Mouse (Mus musculus): ENCODE measurements around the gene Cstf1. TPM values are rescaled to one million over a fixed set of nuclear protein-coding genes. Genes with fewer than 3 reads are reported as not detected.

Cstf1 gene
- polyA plus RNA-seq, 1 experiment from 2014 or later = 19.4 TPM

GRCm38 (mm10) chr2:172363176-172363575, 7.3 kb upstream of the Cstf1 start:
- H3K9ac ChIP-seq (ENCODE audit: low read depth, low read length) = no peak overlapping the region
- no peak for ATAC-seq
- no peak overlapping the region for H3K4me2 ChIP-seq (replicated peaks; ENCODE audit: low read depth)
- H3K4me3 ChIP-seq (ENCODE audit: low read depth, low read length) = no peak overlapping the region
- TF ChIP-seq CTCF (IDR thresholded peaks at IDR 0.05; ENCODE audit: low read depth) = no peak
- H3K27me3 ChIP-seq (replicated peaks; ENCODE audit: control insufficient read depth, insufficient read depth, low read length) = no peaks in the 10 kb centered on the region
- H3K36me3 ChIP-seq (ENCODE audit: control insufficient read depth, insufficient read depth) = peaks cover 75% of the 10 kb centered on the region
- no peaks in the 10 kb centered on the region for H3K9me3 ChIP-seq (ENCODE audit: control insufficient read depth)
- H3K4me1 ChIP-seq (replicated peaks; ENCODE audit: control insufficient read depth, insufficient read depth, low read length) = no peaks in the 10 kb centered on the region
- H3K27ac ChIP-seq (ENCODE audit: low read depth, low read length) = no peak overlapping the region
- WGBS = 87% methylated on average over 7 of the region's 7 CpGs

GRCm38 (mm10) chr2:172371258-172371657, 777 bp downstream of the Cstf1 start:
- Histone ChIP-seq H3K27me3 (replicated peaks; ENCODE audit: control insufficient read depth, insufficient read depth, low read length) (no peaks in the 10 kb centered on the region), H3K4me2 (replicated peaks; ENCODE audit: low read depth) (peak overlapping the region; percentile 84), H3K9ac (ENCODE audit: low read depth, low read length) (peak overlapping the region; percentile 87), H3K9me3 (ENCODE audit: control insufficient read depth) (no peaks in the 10 kb centered on the region), H3K27ac (ENCODE audit: low read depth, low read length) (0 out of 2 replicates have a peak overlapping the region, but pooled peaks have one; percentile 75), H3K36me3 (ENCODE audit: control insufficient read depth, insufficient read depth) (peaks cover 45% of the 10 kb centered on the region), H3K4me3 (ENCODE audit: low read depth, low read length) (peak overlapping the region; percentile 95), H3K4me1 (replicated peaks; ENCODE audit: control insufficient read depth, insufficient read depth, low read length) (no peaks in the 10 kb centered on the region)
- no peak for ATAC-seq
- no peak for TF ChIP-seq CTCF (IDR thresholded peaks at IDR 0.05; ENCODE audit: low read depth)
- under 1% methylated on average over 11 of the region's 11 CpGs for WGBS

GRCm38 (mm10) chr2:172376551-172376950, 6.1 kb downstream of the Cstf1 start:
- TF ChIP-seq CTCF (IDR thresholded peaks at IDR 0.05; ENCODE audit: low read depth) = no peak
- no peak overlapping the region for H3K4me2 ChIP-seq (replicated peaks; ENCODE audit: low read depth)
- H3K9me3 ChIP-seq (ENCODE audit: control insufficient read depth) = no peaks in the 10 kb centered on the region
- no peaks in the 10 kb centered on the region for H3K4me1 ChIP-seq (replicated peaks; ENCODE audit: control insufficient read depth, insufficient read depth, low read length)
- no peak overlapping the region for H3K27ac ChIP-seq (ENCODE audit: low read depth, low read length)
- H3K27me3 ChIP-seq (replicated peaks; ENCODE audit: control insufficient read depth, insufficient read depth, low read length) = no peaks in the 10 kb centered on the region
- ATAC-seq = no peak
- H3K36me3 ChIP-seq (ENCODE audit: control insufficient read depth, insufficient read depth) = peaks cover 85% of the 10 kb centered on the region
- no peak overlapping the region for H3K4me3 ChIP-seq (ENCODE audit: low read depth, low read length)
- H3K9ac ChIP-seq (ENCODE audit: low read depth, low read length) = no peak overlapping the region
- 90% methylated on average over 4 of the region's 4 CpGs for WGBS

- no peaks in the 10 kb centered on the region for H3K4me1 ChIP-seq (replicated peaks; ENCODE audit: control insufficient read depth, insufficient read depth, low read length)
- ATAC-seq = no peak
- no peak overlapping the region for H3K4me2 ChIP-seq (replicated peaks; ENCODE audit: low read depth)
- no peak for TF ChIP-seq CTCF (IDR thresholded peaks at IDR 0.05; ENCODE audit: low read depth)
- WGBS = 52% methylated on average over 5 of the region's 5 CpGs
- H3K4me3 ChIP-seq (ENCODE audit: low read depth, low read length) = no peak overlapping the region
- peaks cover 88% of the 10 kb centered on the region for H3K36me3 ChIP-seq (ENCODE audit: control insufficient read depth, insufficient read depth)
- no peaks in the 10 kb centered on the region for H3K9me3 ChIP-seq (ENCODE audit: control insufficient read depth)
- no peak overlapping the region for H3K9ac ChIP-seq (ENCODE audit: low read depth, low read length)
- H3K27ac ChIP-seq (ENCODE audit: low read depth, low read length) = no peak overlapping the region
- no peaks in the 10 kb centered on the region for H3K27me3 ChIP-seq (replicated peaks; ENCODE audit: control insufficient read depth, insufficient read depth, low read length)
Measured at GRCm38 (mm10) chr2:172376999-172377515, 6.6 kb downstream of the Cstf1 start.

GRCm38 (mm10) chr2:172378332-172378731, 7.9 kb downstream of the Cstf1 start:
- no peak overlapping the region for H3K4me2 ChIP-seq (replicated peaks; ENCODE audit: low read depth)
- 74% methylated on average over 7 of the region's 7 CpGs for WGBS

GRCm38 (mm10) chr2:172380513-172380912, 10.0 kb downstream of the Cstf1 start:
- WGBS = 93% methylated on average over 17 of the region's 17 CpGs

More at GRCm38 (mm10) chr2:172378332-172378731, 7.9 kb downstream of the Cstf1 start:
- H3K9ac ChIP-seq (ENCODE audit: low read depth, low read length) = no peak overlapping the region
- no peaks in the 10 kb centered on the region for H3K4me1 ChIP-seq (replicated peaks; ENCODE audit: control insufficient read depth, insufficient read depth, low read length)
- no peaks in the 10 kb centered on the region for H3K9me3 ChIP-seq (ENCODE audit: control insufficient read depth)
- no peaks in the 10 kb centered on the region for H3K27me3 ChIP-seq (replicated peaks; ENCODE audit: control insufficient read depth, insufficient read depth, low read length)
- no peak overlapping the region for H3K4me3 ChIP-seq (ENCODE audit: low read depth, low read length)
- peak; percentile 75 for TF ChIP-seq CTCF (IDR thresholded peaks at IDR 0.05; ENCODE audit: low read depth)
- no peak overlapping the region for H3K27ac ChIP-seq (ENCODE audit: low read depth, low read length)
- no peak for ATAC-seq
- peaks cover 86% of the 10 kb centered on the region for H3K36me3 ChIP-seq (ENCODE audit: control insufficient read depth, insufficient read depth)

More at GRCm38 (mm10) chr2:172380513-172380912, 10.0 kb downstream of the Cstf1 start:
- peaks cover 69% of the 10 kb centered on the region for H3K36me3 ChIP-seq (ENCODE audit: control insufficient read depth, insufficient read depth)
- H3K9me3 ChIP-seq (ENCODE audit: control insufficient read depth) = no peaks in the 10 kb centered on the region
- H3K4me1 ChIP-seq (replicated peaks; ENCODE audit: control insufficient read depth, insufficient read depth, low read length) = no peaks in the 10 kb centered on the region
- no peaks in the 10 kb centered on the region for H3K27me3 ChIP-seq (replicated peaks; ENCODE audit: control insufficient read depth, insufficient read depth, low read length)
- ATAC-seq = no peak
- no peak overlapping the region for H3K9ac ChIP-seq (ENCODE audit: low read depth, low read length)
- no peak overlapping the region for H3K4me2 ChIP-seq (replicated peaks; ENCODE audit: low read depth)
- TF ChIP-seq CTCF (IDR thresholded peaks at IDR 0.05; ENCODE audit: low read depth) = no peak
- H3K27ac ChIP-seq (ENCODE audit: low read depth, low read length) = peak overlapping the region; percentile 15; the same call in 1 of the 2 replicates
- no peak overlapping the region for H3K4me3 ChIP-seq (ENCODE audit: low read depth, low read length)
